Mouse (Mus musculus): ENCODE data around the gene Etnk2. TPM values are rescaled to one million over a fixed set of nuclear protein-coding genes. Genes with fewer than 3 reads are reported as not detected.

Etnk2 gene
- total RNA-seq, 2 experiments from 2014 or later = 8.0 to 8.1 TPM

GRCm38 (mm10) chr1:133424547-133425140 is 61.3 kb downstream of the Etnk2 start:
- intact Hi-C loops (cut with DNase I) = no loop called here
- no peak for DNase-seq (ENCODE audit: low spot score in 2 of 2)

Other genes starting within 250 kb of the Etnk2 start
- 10 to 100 TPM; 43.4 to 45.7 TPM for gene Ppp1r15b, start 232.4 kb upstream of the Etnk2 start, total RNA-seq (2021)
- 10 to 100 TPM; 72.2 to 84.2 TPM for gene Plekha6, start 199.4 kb upstream of the Etnk2 start, total RNA-seq (2021)
- 1 to 10 TPM; 1.0 to 1.3 TPM for gene Golt1a, start 53.8 kb upstream of the Etnk2 start, total RNA-seq (2021)
- gene Kiss1, start 41.7 kb upstream of the Etnk2 start, total RNA-seq (2021) = 1 to 10 TPM in 1 of 2 experiments, not detected in 1; 1.8 TPM
- not detected for gene Ren1, start 13.1 kb upstream of the Etnk2 start, total RNA-seq (2021)
- 10 to 100 TPM in 1 of 2 experiments, 1 to 10 TPM in 1; 7.6 to 11.0 TPM for gene Sox13, start 60.8 kb downstream of the Etnk2 start, total RNA-seq (2021)
- 10 to 100 TPM; 58.8 to 61.6 TPM for gene Snrpe, start 246.7 kb downstream of the Etnk2 start, total RNA-seq (2021)